Mouse (Mus musculus): Measurements from ENCODE around the gene Hoxd4.

The Hoxd4 gene

GRCm38 (mm10) chr2:74738623-74739475 lies 27.1 kb downstream of the Hoxd4 start:
- in situ Hi-C loops (cut with MboI, MseI) = loop anchor here (5.0 kb wide), 1 partner anchor 93 kb away; no protein-coding TSS in a partner anchor

- in situ Hi-C loops (cut with MboI, MseI) = loop anchor here (5.0 kb wide), 1 partner anchor 93 kb away; no protein-coding TSS in a partner anchor
Measured at GRCm38 (mm10) chr2:74739476-74739800, 27.7 kb downstream of the Hoxd4 start.

GRCm38 (mm10) chr2:74739869-74740268 lies 28.1 kb downstream of the Hoxd4 start:
- in situ Hi-C loops (cut with MboI, MseI) = loop anchor here (5.0 kb wide), 1 partner anchor 92 kb away; no protein-coding TSS in a partner anchor

DNA sequence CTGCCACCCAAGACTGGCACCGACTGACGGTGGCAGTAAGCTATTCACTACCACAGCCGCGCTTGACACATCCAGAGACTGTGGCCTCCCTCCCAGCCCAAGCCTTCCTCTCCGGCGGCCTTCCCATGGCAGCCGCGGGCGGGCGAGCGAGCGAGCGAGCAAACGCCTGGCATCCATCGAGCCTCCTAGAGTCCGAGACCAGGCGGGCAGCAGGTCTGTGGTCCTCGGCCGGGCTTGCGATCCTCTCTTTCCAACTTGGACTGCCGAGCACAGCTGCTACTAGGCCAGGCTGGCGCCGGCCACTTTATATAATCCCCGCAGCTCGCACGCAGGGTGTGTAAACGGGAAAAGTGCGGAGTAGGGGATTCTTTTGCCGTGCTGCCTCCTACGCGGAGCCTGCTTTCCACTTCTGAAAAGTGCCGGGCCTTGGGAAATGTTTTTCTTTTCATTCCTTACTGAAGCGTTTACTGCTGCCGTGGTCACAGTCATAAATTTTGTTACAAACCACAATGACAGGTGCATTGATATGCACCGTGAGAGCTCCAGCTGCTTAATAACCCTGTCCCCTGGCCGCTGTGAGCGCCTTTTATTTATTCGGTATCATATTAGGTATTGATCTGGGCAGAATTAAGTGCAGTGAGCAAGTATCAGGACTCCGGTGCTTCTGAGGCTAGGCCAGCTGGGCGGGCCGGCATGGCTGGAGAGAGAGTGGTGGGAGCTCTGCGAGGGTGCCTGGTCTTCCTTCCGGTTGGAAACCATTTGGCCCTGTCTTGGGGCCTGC lies 28.8 kb downstream of the Hoxd4 start:
- in situ Hi-C loops (cut with MboI, MseI) = no loop called here

DNA sequence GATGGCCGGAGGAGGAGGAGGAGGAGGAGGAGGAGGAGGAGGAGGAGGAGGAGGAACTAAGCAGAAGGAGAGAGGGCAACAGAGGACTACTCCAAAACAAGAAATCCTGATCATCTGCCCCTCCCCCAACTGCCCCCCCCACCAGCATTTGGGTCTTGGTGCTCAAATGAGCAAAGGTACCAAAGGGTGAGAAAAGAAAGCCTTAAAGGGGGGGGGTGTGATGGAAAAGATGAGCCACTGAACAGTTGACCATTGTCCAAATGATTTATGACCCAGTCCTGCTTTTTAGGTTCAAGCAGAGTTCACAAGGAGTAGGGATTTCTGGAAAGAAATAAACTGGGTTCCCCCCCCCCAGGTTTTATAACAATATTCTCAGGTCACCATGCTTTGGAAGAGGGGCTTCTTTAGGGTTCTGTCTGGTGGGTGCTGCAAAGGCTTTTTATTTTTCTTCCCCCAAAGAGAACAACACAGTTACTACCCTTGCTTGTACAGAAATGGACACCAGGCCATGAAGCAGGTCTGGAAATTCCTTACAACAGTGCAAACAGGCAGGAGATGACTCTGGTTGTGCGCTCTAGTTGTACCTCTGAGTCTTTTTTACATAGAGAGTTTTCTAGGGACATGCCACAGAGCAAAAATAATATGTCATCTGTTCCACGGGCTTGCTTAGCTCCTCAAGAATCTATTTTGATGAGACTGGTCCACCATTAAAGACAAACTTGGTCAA lies 29.7 kb downstream of the Hoxd4 start:
- in situ Hi-C loops (cut with MboI, MseI) = no loop called here

DNA sequence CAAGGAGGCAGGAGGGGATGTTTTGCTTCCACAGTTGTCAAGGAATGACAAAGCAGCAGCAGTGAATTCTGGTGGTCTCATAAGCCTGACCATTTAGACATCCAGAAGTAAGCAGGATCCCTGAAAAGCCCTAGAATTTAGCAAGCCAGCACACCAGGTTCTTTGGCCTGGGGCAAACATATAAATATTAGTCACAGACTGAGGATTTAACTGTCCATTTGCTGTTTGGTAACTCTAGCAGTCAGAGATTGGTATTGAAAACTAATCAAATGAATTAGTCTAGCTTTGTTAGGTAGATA lies 30.2 kb downstream of the Hoxd4 start:
- in situ Hi-C loops (cut with MboI, MseI) = no loop called here

DNA sequence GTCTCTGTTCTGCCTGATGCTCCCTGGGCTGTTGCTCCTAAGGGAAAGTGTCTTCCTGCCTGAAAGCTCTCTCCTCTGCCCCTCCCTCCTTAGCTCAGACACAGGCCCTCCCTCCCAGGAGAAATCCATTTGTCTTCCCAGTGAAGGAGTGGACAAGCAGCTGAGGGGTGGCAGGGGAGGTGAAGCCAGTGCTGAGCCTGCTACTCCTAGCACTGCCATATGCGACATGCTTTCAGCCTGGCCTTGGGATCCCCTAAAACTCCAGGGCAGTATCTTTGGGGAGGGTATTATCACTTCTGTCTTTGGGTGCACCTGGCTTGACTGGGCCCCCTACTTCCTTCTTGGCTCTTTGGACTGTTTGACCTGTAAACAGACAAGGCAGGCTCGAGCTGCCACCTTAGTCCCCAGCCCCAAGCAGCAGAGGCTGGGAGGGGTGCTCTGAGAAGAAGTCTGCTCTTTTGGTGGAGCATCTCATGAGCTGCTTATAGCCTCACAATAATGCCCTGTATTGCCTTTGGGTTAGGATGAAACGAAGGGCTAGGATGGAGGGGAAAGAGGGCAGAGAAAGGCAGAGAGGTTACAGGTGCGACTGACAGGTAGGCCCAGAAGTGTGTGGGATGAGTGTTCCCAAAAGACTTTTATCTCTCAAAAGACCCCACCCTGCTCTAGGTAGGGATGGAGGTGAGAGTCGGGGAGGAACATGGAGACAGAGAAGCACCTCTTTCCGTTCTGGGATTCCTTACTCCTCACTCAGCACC lies 34.0 kb downstream of the Hoxd4 start:
- in situ Hi-C loops (cut with MboI, MseI) = no loop called here

DNA sequence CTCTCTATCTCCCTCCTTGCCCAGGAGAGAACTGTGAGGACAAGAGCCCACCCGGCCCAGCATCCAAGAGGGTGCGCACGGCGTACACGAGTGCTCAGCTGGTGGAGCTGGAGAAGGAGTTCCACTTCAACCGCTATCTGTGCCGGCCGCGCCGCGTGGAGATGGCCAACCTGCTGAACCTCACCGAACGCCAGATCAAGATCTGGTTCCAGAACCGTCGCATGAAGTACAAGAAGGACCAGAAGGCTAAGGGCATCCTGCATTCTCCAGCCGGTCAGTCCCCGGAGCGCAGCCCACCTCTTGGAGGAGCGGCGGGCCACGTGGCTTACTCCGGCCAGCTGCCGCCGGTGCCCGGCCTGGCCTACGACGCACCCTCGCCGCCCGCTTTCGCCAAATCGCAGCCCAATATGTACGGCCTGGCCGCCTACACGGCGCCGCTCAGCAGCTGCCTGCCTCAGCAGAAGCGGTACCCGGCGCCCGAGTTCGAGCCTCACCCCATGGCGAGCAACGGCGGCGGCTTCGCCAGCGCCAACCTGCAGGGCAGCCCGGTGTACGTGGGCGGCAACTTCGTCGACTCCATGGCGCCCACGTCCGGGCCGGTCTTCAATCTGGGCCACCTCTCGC lies 34.7 kb downstream of the Hoxd4 start:
- in situ Hi-C loops (cut with MboI, MseI) = no loop called here

DNA sequence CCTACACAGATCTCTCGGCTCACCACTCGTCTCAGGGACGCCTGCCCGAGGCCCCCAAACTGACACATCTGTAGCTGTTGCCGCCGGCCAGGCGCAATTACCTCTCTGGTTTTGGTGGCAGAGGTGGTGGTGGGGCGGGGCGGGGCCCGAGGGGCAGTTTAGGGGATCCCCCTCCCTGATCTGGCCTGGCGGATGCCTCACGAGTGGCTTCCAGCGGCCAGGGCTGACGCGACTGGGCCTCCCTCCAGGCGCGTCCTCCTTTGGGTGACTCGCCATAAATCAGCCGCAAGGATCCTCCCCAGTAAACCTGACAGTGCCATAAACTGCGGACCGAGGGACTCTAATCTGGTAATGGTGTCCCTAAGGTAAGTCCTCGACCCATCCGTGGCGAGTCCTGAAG lies 35.3 kb downstream of the Hoxd4 start:
- in situ Hi-C loops (cut with MboI, MseI) = no loop called here

- in situ Hi-C loops (cut with MboI, MseI) = no loop called here
Measured at GRCm38 (mm10) chr2:74747661-74748141, 36.0 kb downstream of the Hoxd4 start.

GRCm38 (mm10) chr2:74748436-74748995 lies 36.8 kb downstream of the Hoxd4 start:
- in situ Hi-C loops (cut with MboI, MseI) = no loop called here

- in situ Hi-C loops (cut with MboI, MseI) = no loop called here
Measured at GRCm38 (mm10) chr2:74749337-74750121, 37.8 kb downstream of the Hoxd4 start.

- in situ Hi-C loops (cut with MboI, MseI) = no loop called here
Measured at GRCm38 (mm10) chr2:74750731-74751250, 39.1 kb downstream of the Hoxd4 start.

GRCm38 (mm10) chr2:74751861-74752260 lies 40.1 kb downstream of the Hoxd4 start:
- in situ Hi-C loops (cut with MboI, MseI) = no loop called here

DNA sequence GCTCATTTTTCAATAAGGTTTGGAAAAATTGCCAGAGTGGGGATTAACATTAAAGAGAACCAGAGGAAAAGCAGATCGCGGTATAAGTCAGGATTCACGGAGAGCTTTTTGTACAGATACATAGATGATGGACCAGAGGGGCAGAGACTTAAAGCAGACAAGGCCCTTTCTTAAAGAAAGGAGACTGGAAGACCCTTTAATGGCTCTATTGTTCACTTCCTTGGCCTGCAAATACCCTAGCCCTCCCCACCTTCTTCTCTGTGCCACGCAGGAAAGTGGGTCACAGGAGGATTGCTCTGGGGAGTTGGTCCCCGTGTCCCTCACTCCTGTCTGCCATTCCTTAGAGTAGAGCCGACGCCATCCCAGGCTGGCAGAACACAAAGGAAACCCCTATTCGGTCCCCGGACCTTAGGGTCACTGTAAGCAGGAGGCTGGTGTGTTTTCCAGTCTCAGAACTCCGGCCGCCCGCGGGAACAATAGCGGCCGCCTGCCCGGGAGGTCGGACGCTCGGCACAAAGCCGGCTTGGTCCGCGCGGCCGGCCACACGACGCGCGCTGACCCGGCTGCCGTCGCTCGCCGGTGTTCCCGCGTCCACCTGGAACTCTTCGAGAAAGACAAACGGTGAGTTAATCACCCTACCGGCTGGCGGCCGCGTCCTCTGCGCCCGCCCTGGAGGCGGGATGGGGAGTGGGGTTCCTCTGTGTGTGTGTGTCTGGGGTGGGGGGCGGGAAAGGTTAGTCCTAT lies 40.9 kb downstream of the Hoxd4 start:
- in situ Hi-C loops (cut with MboI, MseI) = no loop called here

GRCm38 (mm10) chr2:74753175-74753523 lies 41.4 kb downstream of the Hoxd4 start:
- in situ Hi-C loops (cut with MboI, MseI) = no loop called here

GRCm38 (mm10) chr2:74753711-74754110 lies 42.0 kb downstream of the Hoxd4 start:
- in situ Hi-C loops (cut with MboI, MseI) = no loop called here

DNA sequence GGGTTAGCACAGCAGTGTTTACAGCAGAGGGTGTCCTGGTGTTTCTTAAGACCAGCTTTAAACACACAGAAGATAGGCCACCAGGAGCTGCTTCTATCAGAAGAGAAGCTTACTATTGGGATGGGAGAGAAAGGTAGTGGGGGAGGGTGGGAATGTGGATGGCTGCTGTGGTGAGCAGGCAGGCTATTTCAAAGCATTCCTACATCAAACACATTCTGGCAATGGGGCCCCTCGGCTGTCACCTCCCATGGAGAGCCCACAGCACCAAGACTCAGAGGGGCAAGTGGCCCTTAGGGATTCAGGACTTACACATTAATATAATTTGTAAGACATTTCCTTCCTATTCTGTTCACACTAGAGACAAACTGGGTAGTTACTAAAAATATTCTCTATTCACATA lies 48.4 kb downstream of the Hoxd4 start:
- in situ Hi-C loops (cut with MboI, MseI) = no loop called here

- in situ Hi-C loops (cut with MboI, MseI) = no loop called here
Measured at GRCm38 (mm10) chr2:74761941-74762340, 50.2 kb downstream of the Hoxd4 start.
